Mouse (Mus musculus) heart, adult 2 months (tissue): ENCODE measurements at regions not wholly inside any gene's neighbourhood (a gene's known extent, or its start where the extent isn't known, plus 50 kb on each side); places are given as distances from the start of the nearest gene placed in this dataset.

Experiments
- CTCF ChIP-seq: fragments of 200-600 bp; IDR thresholded peaks from 2 replicates; pipeline ENCODE4 v1.8.1; 2022; ENCODE audit warnings: antibody characterized with exemption, mild to moderate bottlenecking, moderate library complexity
- EP300 ChIP-seq: fragments of 200-500 bp; IDR thresholded peaks from 2 replicates; pipeline ENCODE4 v1.6.1; 2011; ENCODE audit warnings: low read depth, low read length, control low read depth; ENCODE audit not compliant: insufficient read depth

GRCm38 (mm10) chr10:8580298-8580697 is 61.7 kb upstream of the Ust start:
- TF ChIP-seq CTCF (no peak), EP300 (no peak)
